Mouse (Mus musculus): ENCODE results near the gene Hist1h3h.

GRCm38 (mm10) chr13:21722373-21722925, 5.0 kb downstream of the Hist1h3h start:
- TF ChIP-seq CTCF (IDR thresholded peaks at IDR 0.05; ENCODE audit: low read depth) (no peak), EP300 (IDR thresholded peaks at IDR 0.05; ENCODE audit: low read depth) (peak; percentile 9)

All from liver, postnatal 0 days (tissue).